Mouse (Mus musculus): ENCODE data around the gene Scai. TPM values are rescaled to one million over a fixed set of nuclear protein-coding genes. Genes with fewer than 3 reads are reported as not detected.
"Not testable (repeated sequence)": the region's sequence is repeated elsewhere in the genome, so short reads cannot be mapped to it uniquely, and the experiment has no call there.

The Scai gene
- 11.0 and 14.3 TPM in 2 replicates for polyA plus RNA-seq (2016; fragmentation: Nextera tagmentation; extraction: Ambion mirVana)

DNA sequence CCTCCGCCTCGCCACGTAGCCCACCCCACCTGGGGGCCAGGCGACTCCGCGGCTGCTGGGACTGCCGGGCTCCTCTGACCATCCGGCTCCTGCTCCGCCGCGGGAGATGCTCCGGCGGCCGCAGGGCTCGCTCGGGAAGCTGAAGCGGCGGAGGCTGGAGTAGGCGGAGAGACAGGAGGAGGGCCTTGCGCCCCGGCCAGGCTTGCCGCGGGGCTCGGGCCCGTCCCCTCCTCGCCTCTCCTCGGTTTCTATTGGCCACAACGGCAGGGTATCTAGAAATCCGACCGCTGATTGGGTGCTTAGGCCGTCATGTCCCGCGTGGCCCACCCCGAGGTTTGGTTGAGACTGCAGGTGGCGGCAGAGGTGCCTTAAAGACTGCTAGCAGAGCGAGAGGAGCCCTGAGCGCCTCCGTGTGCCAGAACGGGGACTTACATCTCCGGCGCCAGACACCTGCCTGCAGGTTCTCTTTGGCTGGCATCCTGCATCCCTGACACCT, at the start of gene Scai:
Gene Scai, minus strand, starts transcription at position 174 of the 496 bp plus-strand sequence.
- peak within 1 kb of the TSS; percentile 97 for H3K27ac ChIP-seq
- H3K27me3 ChIP-seq (ENCODE audit: low read depth, poor library complexity, severe bottlenecking): no peaks in the 10 kb centered on the region
- H3K4me1 ChIP-seq: peaks cover 15% of the 10 kb centered on the region
- H3K36me3 ChIP-seq: peaks cover 22% of the 10 kb centered on the region
- no peaks in the 10 kb centered on the region for H3K9me3 ChIP-seq (replicated peaks)
- peak; percentile 93 for DNase-seq (ENCODE audit: low spot score)
- peak within 1 kb of the TSS; percentile 98 for H3K4me3 ChIP-seq
- WGBS: under 1% methylated on average over 41 of the region's 41 CpGs

DNA sequence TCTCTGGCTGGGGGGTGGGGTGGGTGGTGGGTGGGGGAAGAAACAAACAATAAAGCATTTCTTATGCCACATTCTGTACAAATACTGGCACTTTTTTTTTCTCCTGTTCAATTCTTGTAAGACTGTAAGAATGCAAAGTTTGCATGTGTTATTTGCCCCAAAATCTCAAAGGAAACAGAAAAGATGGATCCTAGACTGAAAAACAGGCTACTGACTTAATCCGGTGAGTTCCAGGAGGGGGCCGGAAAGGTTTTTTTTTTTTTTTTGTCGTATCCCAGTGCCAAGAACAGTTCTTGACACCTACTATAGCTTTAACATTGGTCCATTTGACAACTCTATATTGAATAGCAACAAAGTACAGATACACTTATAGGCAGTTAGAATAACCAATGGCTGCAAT, 36.2 kb upstream of the Scai start:
- peak overlapping the region; percentile 72 for H3K4me3 ChIP-seq
- no peak for DNase-seq (ENCODE audit: low spot score)
- peaks cover 9% of the 10 kb centered on the region for H3K4me1 ChIP-seq
- no peaks in the 10 kb centered on the region for H3K9me3 ChIP-seq (replicated peaks)
- peak overlapping the region; percentile 92 for H3K27ac ChIP-seq
- 42% methylated on average over 3 of the region's 3 CpGs for WGBS
- no peaks in the 10 kb centered on the region for H3K27me3 ChIP-seq (ENCODE audit: low read depth, poor library complexity, severe bottlenecking)
- H3K36me3 ChIP-seq: no peaks in the 10 kb centered on the region

DNA sequence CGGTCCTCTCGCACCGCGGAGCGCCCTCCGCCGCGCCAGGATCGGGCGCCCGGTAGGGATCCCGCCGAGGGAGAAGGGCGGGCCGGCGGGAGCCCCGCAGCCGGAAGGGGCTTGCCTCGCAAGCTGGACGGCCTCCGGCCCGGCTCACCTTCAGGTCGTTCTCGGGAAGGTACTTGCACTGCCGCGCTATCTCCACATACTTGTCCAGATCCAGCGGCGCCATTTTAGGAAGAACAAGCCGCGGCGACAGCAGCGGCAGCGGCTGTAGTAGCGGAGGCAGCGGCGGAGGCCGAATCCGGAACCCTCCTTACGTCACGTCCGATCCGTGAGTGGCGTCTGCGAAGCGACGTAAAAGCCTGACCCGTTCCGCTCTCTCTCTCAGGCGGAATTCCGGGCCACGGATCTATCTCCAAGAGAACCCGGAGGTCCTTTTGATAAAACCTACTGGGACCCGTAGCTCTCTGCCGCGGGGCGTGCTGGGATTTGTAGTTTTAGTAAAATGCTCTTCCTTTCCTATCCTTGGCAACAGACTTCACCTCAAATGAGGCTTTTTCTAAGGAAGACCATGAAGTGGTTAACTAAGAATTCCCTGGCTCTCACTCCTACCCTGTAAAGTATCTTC, 35.6 kb upstream of the Scai start, which contains the start of gene Ppp6c:
Gene Ppp6c, minus strand, starts transcription at position 433 of the 622 bp plus-strand sequence.
- peak within 1 kb of the TSS; percentile 72 for H3K4me3 ChIP-seq
- H3K36me3 ChIP-seq: no peaks in the 10 kb centered on the region
- H3K9me3 ChIP-seq (replicated peaks): no peaks in the 10 kb centered on the region
- H3K4me1 ChIP-seq: peaks cover 9% of the 10 kb centered on the region
- WGBS: under 1% methylated on average over 56 of the region's 56 CpGs
- H3K27me3 ChIP-seq (ENCODE audit: low read depth, poor library complexity, severe bottlenecking): no peaks in the 10 kb centered on the region
- H3K27ac ChIP-seq: peak within 1 kb of the TSS; percentile 92
- DNase-seq (ENCODE audit: low spot score): peak; percentile 92

DNA sequence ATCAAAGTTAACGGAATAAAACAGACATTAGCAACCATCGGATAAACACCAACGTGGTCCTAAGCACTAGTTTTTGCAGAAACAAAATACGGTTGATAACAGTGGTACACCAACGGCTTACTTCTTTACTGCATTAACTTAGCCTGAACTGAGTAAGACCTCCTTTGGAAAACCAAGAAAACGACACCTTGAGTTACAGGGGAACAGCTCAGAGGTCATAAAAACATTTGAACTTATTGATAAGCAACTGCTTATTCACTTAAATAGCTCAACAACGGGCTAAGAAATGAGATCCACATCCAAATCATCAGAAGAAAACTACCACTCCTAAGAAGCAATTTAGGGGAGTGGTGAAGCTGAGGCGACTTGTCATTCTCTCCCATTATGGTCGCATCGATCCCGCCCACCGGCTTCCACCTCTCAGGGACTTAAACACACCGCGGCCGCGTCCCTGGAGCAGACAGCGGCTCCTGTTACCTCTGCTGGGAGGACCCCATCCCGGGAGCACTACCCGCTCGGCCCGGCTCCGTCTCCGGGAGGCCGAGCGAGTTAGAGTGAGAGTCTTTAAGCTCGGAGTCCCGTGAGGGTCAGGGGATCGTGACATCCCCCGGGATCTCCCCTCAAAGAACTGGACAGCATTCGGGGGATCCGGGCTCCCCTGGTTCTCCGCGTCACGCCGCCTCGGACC, 34.9 kb upstream of the Scai start:
- DNase-seq (ENCODE audit: low spot score): peak; percentile 32
- Histone ChIP-seq H3K4me3 (peak overlapping the region; percentile 72), H3K27ac (peak overlapping the region; percentile 92)
- H3K4me1 ChIP-seq; H3K9me3 ChIP-seq (replicated peaks); H3K36me3 ChIP-seq; H3K27me3 ChIP-seq (ENCODE audit: low read depth, poor library complexity, severe bottlenecking): not testable (repeated sequence)
- WGBS: 5% methylated on average over 34 of the region's 36 CpGs

DNA sequence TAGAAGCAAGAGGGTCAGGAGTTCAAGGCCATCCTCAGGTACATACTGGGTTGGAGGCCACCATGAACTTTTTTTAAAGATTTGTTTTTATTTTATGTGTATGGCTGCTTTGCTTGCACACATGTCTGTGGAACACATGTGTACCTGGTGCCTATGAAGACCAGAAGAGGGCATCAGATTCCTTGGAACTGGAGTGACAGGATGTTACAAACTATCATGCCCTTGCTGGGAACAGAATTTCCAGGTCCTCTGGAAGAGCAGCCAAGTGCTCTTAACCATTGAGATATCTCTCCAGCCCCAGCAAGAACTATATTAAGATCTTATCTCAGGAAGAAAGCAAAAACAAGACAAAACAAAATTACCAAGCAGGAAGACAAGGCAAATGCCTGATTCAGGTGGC, 34.1 kb upstream of the Scai start:
- Histone ChIP-seq H3K27me3 (ENCODE audit: low read depth, poor library complexity, severe bottlenecking) (no peaks in the 10 kb centered on the region), H3K9me3 (replicated peaks) (no peaks in the 10 kb centered on the region), H3K27ac (no peak overlapping the region), H3K4me1 (peaks cover 9% of the 10 kb centered on the region), H3K4me3 (peak overlapping the region; percentile 72; the same call in 1 of the 2 replicates), H3K36me3 (no peaks in the 10 kb centered on the region)
- DNase-seq (ENCODE audit: low spot score): no peak

DNA sequence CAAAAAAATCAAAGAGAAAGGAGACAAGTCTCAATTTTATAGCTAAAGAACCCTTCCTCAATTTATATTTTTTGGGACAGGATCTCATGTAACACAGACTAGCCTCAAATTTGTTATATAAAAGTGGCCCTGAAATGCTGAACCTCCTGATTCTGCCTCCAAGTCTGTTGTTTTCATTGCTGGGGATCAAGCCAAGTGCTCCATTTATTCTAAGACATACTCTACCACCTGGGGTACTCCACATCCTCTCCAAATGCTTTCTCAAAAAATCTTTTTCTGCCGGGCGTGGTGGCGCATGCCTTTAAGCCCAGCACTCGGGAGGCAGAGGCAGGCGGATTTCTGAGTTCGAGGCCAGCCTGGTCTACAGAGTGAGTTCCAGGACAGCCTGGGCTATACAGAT, 29.5 kb upstream of the Scai start:
- Histone ChIP-seq H3K4me1 (peaks cover 6% of the 10 kb centered on the region), H3K9me3 (replicated peaks) (no peaks in the 10 kb centered on the region), H3K36me3 (no peaks in the 10 kb centered on the region), H3K27me3 (ENCODE audit: low read depth, poor library complexity, severe bottlenecking) (no peaks in the 10 kb centered on the region), H3K4me3 (no peak overlapping the region), H3K27ac (no peak overlapping the region)
- 96% methylated on average over 6 of the region's 6 CpGs for WGBS
- no peak for DNase-seq (ENCODE audit: low spot score)

DNA sequence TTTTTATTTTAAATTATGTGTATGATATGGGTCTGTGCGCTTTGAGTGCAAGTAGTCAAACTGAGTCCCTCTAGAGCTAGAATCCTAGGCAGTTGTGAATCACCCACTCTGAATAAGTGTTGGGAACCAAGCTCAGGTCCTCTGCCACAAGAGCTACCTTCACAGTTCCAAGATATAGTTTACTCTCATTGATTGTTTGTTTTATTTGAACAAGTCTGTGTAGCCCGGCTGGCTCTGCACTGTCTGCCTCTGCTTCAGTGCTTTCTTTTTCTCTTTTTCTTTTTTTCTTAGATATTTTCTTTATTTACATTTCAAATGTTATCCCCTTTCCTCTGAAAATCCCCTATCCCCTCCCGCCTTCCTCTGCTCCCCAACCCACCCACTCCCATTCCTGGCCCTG, 28.5 kb upstream of the Scai start:
- 93% methylated on average over 3 of the region's 3 CpGs for WGBS

DNA sequence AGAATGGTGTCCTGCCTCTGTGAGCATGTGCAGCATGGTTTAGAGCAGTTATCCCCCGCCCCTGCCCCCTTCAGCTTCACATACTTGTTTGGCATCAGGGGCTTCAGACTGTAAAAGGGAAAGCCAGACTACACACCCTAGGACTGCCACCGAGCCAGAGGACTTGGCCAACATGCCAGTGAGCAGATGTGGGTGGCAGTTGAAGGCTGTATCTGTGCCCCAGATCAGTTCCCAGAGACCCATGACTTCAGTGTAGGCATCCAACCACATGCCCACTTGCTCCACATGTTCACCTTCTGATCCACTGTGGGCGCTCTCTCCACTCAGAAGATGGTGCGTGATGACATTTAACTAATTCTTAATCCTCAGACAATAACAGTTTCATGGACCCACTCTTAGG, 26.6 kb upstream of the Scai start:
- no peak overlapping the region for H3K27ac ChIP-seq
- WGBS: 94% methylated on average over 4 of the region's 4 CpGs
- no peak for DNase-seq (ENCODE audit: low spot score)

More for the DNA sequence above, 28.5 kb upstream of the Scai start:
- no peak for DNase-seq (ENCODE audit: low spot score)
- Histone ChIP-seq H3K27ac (no peak overlapping the region), H3K4me1 (no peaks in the 10 kb centered on the region), H3K27me3 (ENCODE audit: low read depth, poor library complexity, severe bottlenecking) (no peaks in the 10 kb centered on the region), H3K4me3 (no peak overlapping the region), H3K9me3 (replicated peaks) (no peaks in the 10 kb centered on the region), H3K36me3 (no peaks in the 10 kb centered on the region)

DNA sequence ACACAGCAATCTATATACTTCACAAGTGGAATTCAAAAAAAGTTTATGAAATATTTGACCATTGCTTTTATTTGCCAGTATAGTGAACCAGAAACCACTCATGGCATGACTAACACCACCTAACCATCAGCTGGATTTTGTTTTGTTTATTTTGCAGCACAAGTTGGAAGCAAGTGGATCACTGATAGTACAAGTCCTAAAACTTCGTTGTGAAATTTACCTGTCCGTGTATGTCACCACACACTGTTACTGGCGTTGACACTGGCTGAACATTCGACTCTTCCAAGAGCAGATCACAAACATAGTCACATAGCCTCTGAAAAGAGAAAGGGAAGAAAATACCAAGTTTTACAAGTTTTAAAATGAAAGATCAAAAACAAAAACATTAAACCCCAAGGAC, 20.2 kb upstream of the Scai start:
- no peaks in the 10 kb centered on the region for H3K4me1 ChIP-seq
- no peak for DNase-seq (ENCODE audit: low spot score)
- H3K9me3 ChIP-seq (replicated peaks): no peaks in the 10 kb centered on the region
- no peak overlapping the region for H3K4me3 ChIP-seq
- no peaks in the 10 kb centered on the region for H3K27me3 ChIP-seq (ENCODE audit: low read depth, poor library complexity, severe bottlenecking)
- peaks cover 14% of the 10 kb centered on the region for H3K36me3 ChIP-seq
- no peak overlapping the region for H3K27ac ChIP-seq
- WGBS: 93% methylated on average over 4 of the region's 4 CpGs

More for the DNA sequence above, 26.6 kb upstream of the Scai start:
- H3K9me3 ChIP-seq (replicated peaks): no peaks in the 10 kb centered on the region
- no peak overlapping the region for H3K4me3 ChIP-seq
- no peaks in the 10 kb centered on the region for H3K4me1 ChIP-seq
- no peaks in the 10 kb centered on the region for H3K36me3 ChIP-seq
- H3K27me3 ChIP-seq (ENCODE audit: low read depth, poor library complexity, severe bottlenecking): no peaks in the 10 kb centered on the region

DNA sequence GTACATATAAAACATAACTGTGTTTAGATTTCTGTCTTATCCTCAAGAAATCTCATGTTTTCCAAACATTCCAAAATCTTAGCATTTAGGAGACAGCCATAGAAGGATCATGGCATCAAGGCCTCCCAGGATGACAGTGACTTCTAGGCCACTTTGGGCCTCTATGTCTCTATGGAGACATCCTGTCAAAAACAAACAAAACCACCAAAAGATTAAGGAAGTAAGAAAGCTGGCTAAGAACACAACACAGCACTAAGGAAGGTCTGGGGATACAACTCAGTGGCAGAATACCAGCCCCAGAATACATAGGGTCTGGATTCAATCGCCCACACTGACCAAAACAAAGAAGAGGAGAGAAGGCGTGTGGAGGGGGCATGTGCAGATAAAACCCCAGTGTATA, 12.8 kb upstream of the Scai start:
- no peak overlapping the region for H3K4me3 ChIP-seq
- H3K9me3 ChIP-seq (replicated peaks): no peaks in the 10 kb centered on the region
- peaks cover 52% of the 10 kb centered on the region for H3K36me3 ChIP-seq
- no peaks in the 10 kb centered on the region for H3K27me3 ChIP-seq (ENCODE audit: low read depth, poor library complexity, severe bottlenecking)
- no peak for DNase-seq (ENCODE audit: low spot score)
- no peak overlapping the region for H3K27ac ChIP-seq
- WGBS: 93% methylated on average over 2 of the region's 2 CpGs
- no peaks in the 10 kb centered on the region for H3K4me1 ChIP-seq

DNA sequence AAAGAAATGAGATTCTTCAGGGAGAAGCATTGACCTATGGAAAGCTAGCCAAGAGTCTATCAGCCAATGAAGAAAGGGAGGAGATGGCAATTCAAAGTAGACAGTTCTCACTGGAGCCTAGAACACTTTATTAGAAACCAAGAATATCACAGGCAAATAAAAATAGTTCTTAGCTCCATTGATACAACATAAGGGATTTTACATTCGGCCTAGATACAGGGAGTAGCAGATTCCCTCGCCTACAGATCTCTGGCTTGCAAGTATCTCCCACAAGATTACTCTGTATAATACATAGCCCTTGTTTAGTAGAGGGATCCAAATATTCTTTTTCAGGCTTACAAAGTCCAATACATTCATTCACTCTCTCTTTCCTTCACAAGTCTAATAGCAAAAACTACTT, 4.3 kb upstream of the Scai start:
- WGBS: 92% methylated on average over 2 of the region's 2 CpGs
- 0 out of 2 replicates have a peak, but pooled peaks cover 1% of the 10 kb centered on the region for H3K4me1 ChIP-seq
- H3K27me3 ChIP-seq (ENCODE audit: low read depth, poor library complexity, severe bottlenecking): no peaks in the 10 kb centered on the region
- H3K4me3 ChIP-seq: no peak overlapping the region
- DNase-seq (ENCODE audit: low spot score): no peak
- no peaks in the 10 kb centered on the region for H3K9me3 ChIP-seq (replicated peaks)
- H3K36me3 ChIP-seq: peaks cover 29% of the 10 kb centered on the region
- no peak overlapping the region for H3K27ac ChIP-seq

DNA sequence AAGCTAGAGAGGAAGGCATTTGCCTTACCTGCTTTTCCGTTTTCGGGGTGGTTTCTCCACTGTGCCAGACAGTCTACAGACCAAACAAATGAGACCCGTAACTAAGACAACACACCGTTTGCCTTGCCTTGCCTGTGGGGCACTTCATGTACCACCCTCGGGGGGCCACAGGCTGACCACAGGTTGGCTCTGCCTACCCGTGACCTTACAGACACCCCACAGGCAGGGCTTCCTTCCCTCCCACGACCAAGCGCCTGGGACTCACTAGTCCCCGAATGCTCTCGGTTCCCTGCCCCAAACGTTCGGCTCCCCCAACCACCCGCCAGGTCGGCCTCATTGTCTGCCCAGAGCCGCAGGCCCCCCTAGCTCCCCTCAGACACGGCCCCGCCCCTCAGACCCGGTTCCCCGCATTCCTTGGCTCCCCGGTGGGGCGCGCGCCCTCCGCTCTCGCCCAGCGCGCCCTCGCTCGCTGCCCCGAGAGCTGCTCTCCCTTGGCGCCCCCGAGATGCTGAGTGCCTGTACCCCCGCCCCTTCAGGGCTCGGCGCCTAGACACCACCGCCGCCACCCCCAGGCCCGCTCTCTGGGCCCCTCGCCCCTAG, 473 bp downstream of the Scai start:
- Histone ChIP-seq H3K4me3 (peak overlapping the region; percentile 98), H3K4me1 (peaks cover 15% of the 10 kb centered on the region), H3K36me3 (peaks cover 23% of the 10 kb centered on the region), H3K27ac (peak overlapping the region; percentile 97), H3K9me3 (replicated peaks) (no peaks in the 10 kb centered on the region), H3K27me3 (ENCODE audit: low read depth, poor library complexity, severe bottlenecking) (no peaks in the 10 kb centered on the region)
- no peak for DNase-seq (ENCODE audit: low spot score)
- under 1% methylated on average over 37 of the region's 39 CpGs for WGBS

DNA sequence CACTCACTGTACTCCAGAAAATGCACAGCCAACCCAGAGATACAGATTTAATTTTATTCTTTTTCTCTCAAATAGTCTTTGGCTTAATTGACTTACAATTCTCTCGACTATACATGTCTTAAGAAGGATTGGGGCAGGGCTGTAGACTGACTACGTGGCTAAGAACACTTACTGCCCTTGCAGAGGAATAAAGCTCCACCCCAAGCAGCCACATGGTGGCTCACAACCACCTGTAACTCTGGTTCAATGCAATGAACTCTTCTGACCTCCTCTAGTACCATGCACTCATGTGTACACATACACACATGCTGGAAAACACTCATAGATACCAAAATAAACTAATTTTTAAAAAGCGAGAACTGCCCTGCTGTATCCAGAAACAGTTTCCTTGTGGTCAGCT, 4.6 kb downstream of the Scai start:
- H3K27ac ChIP-seq: no peak overlapping the region
- WGBS: 75% methylated on average over 3 of the region's 3 CpGs
- no peaks in the 10 kb centered on the region for H3K27me3 ChIP-seq (ENCODE audit: low read depth, poor library complexity, severe bottlenecking)
- peaks cover 15% of the 10 kb centered on the region for H3K4me1 ChIP-seq
- DNase-seq (ENCODE audit: low spot score): no peak
- H3K9me3 ChIP-seq (replicated peaks): no peaks in the 10 kb centered on the region
- H3K4me3 ChIP-seq: no peak overlapping the region
- peaks cover 56% of the 10 kb centered on the region for H3K36me3 ChIP-seq
